Mouse (Mus musculus): ENCODE measurements around the gene Rbm34. TPM values are rescaled to one million over a fixed set of nuclear protein-coding genes. Genes with fewer than 3 reads are reported as not detected.
A peak's percentile ranks its signal among the peaks of the same experiment; 100 is the strongest.

Rbm34 gene
- polyA plus RNA-seq, 1 experiment from 2014 or later: 26.5 TPM

GRCm38 (mm10) chr8:126975706-126976105 is 4.8 kb upstream of the Rbm34 start:
- 25% methylated on average over 1 of the region's 1 CpGs for WGBS
- H3K36me3 ChIP-seq (replicated peaks): no peaks in the 10 kb centered on the region
- peaks cover 40% of the 10 kb centered on the region for H3K27me3 ChIP-seq (ENCODE audit: poor library complexity, severe bottlenecking)
- no peaks in the 10 kb centered on the region for H3K9me3 ChIP-seq
- DNase-seq (ENCODE audit: extremely low spot score, low spot score): no peak
- no peak overlapping the region for H3K27ac ChIP-seq
- H3K4me3 ChIP-seq: no peak overlapping the region
- peaks cover 16% of the 10 kb centered on the region for H3K4me1 ChIP-seq

- Histone ChIP-seq H3K36me3 (replicated peaks) (no peaks in the 10 kb centered on the region), H3K4me1 (peaks cover 28% of the 10 kb centered on the region), H3K27ac (no peak overlapping the region), H3K9me3 (no peaks in the 10 kb centered on the region), H3K4me3 (no peak overlapping the region), H3K27me3 (ENCODE audit: poor library complexity, severe bottlenecking) (peaks cover 28% of the 10 kb centered on the region)
- WGBS: 89% methylated on average over 4 of the region's 4 CpGs
- DNase-seq (ENCODE audit: extremely low spot score, low spot score): no peak
Observed at GRCm38 (mm10) chr8:126974511-126974910, 3.6 kb upstream of the Rbm34 start.

- Histone ChIP-seq H3K27ac (no peak overlapping the region), H3K36me3 (replicated peaks) (peaks cover 6% of the 10 kb centered on the region), H3K4me3 (no peak overlapping the region), H3K4me1 (peaks cover 27% of the 10 kb centered on the region), H3K27me3 (ENCODE audit: poor library complexity, severe bottlenecking) (peaks cover 21% of the 10 kb centered on the region), H3K9me3 (no peaks in the 10 kb centered on the region)
- 81% methylated on average over 9 of the region's 9 CpGs for WGBS
- no peak for DNase-seq (ENCODE audit: extremely low spot score, low spot score)
Observed at GRCm38 (mm10) chr8:126973686-126974265, 2.9 kb upstream of the Rbm34 start.

GRCm38 (mm10) chr8:126972649-126973048 is 1.8 kb upstream of the Rbm34 start:
- Histone ChIP-seq H3K9me3 (no peaks in the 10 kb centered on the region), H3K4me1 (peaks cover 27% of the 10 kb centered on the region), H3K36me3 (replicated peaks) (peaks cover 18% of the 10 kb centered on the region), H3K27ac (no peak overlapping the region), H3K4me3 (no peak overlapping the region), H3K27me3 (ENCODE audit: poor library complexity, severe bottlenecking) (peaks cover 13% of the 10 kb centered on the region)
- 80% methylated on average over 2 of the region's 2 CpGs for WGBS
- DNase-seq (ENCODE audit: extremely low spot score, low spot score): no peak

- WGBS: 91% methylated on average over 2 of the region's 2 CpGs
- H3K9me3 ChIP-seq: no peaks in the 10 kb centered on the region
- no peak for DNase-seq (ENCODE audit: extremely low spot score, low spot score)
Observed at GRCm38 (mm10) chr8:126972102-126972501, 1.2 kb upstream of the Rbm34 start.

GRCm38 (mm10) chr8:126971314-126971664 is 418 bp upstream of the Rbm34 start:
- Histone ChIP-seq H3K36me3 (replicated peaks) (peaks cover 31% of the 10 kb centered on the region), H3K4me1 (peaks cover 24% of the 10 kb centered on the region), H3K4me3 (peak overlapping the region; percentile 99), H3K27me3 (ENCODE audit: poor library complexity, severe bottlenecking) (peaks cover 2% of the 10 kb centered on the region), H3K27ac (peak overlapping the region; percentile 88), H3K9me3 (no peaks in the 10 kb centered on the region)
- DNase-seq (ENCODE audit: extremely low spot score, low spot score): no peak
- WGBS: 14% methylated on average over 13 of the region's 13 CpGs

More at GRCm38 (mm10) chr8:126972102-126972501, 1.2 kb upstream of the Rbm34 start:
- peaks cover 8% of the 10 kb centered on the region for H3K27me3 ChIP-seq (ENCODE audit: poor library complexity, severe bottlenecking)
- peaks cover 23% of the 10 kb centered on the region for H3K36me3 ChIP-seq (replicated peaks)
- no peak overlapping the region for H3K4me3 ChIP-seq
- H3K27ac ChIP-seq: no peak overlapping the region
- H3K4me1 ChIP-seq: peaks cover 27% of the 10 kb centered on the region

- Histone ChIP-seq H3K27ac (no peak overlapping the region), H3K4me3 (no peak overlapping the region), H3K4me1 (peaks cover 22% of the 10 kb centered on the region), H3K36me3 (replicated peaks) (peaks cover 49% of the 10 kb centered on the region), H3K27me3 (ENCODE audit: poor library complexity, severe bottlenecking) (no peaks in the 10 kb centered on the region), H3K9me3 (no peaks in the 10 kb centered on the region)
- DNase-seq (ENCODE audit: extremely low spot score, low spot score): no peak
- WGBS: 98% methylated on average over 1 of the region's 1 CpGs
Observed at GRCm38 (mm10) chr8:126969546-126969945, 1.3 kb downstream of the Rbm34 start.

- Histone ChIP-seq H3K27me3 (ENCODE audit: poor library complexity, severe bottlenecking) (no peaks in the 10 kb centered on the region), H3K9me3 (no peaks in the 10 kb centered on the region), H3K36me3 (replicated peaks) (peaks cover 62% of the 10 kb centered on the region), H3K27ac (no peak overlapping the region), H3K4me3 (no peak overlapping the region), H3K4me1 (peaks cover 22% of the 10 kb centered on the region)
- DNase-seq (ENCODE audit: extremely low spot score, low spot score): no peak
- WGBS: 95% methylated on average over 6 of the region's 6 CpGs
Observed at GRCm38 (mm10) chr8:126968107-126968506, 2.8 kb downstream of the Rbm34 start.

GRCm38 (mm10) chr8:126965246-126965645 is 5.6 kb downstream of the Rbm34 start:
- Histone ChIP-seq H3K36me3 (replicated peaks) (peaks cover 90% of the 10 kb centered on the region), H3K27me3 (ENCODE audit: poor library complexity, severe bottlenecking) (no peaks in the 10 kb centered on the region), H3K9me3 (no peaks in the 10 kb centered on the region), H3K4me1 (peaks cover 11% of the 10 kb centered on the region), H3K4me3 (no peak overlapping the region), H3K27ac (no peak overlapping the region)
- 92% methylated on average over 6 of the region's 6 CpGs for WGBS
- DNase-seq (ENCODE audit: extremely low spot score, low spot score): no peak

- 85% methylated on average over 1 of the region's 1 CpGs for WGBS
Observed at GRCm38 (mm10) chr8:126962871-126963270, 8.0 kb downstream of the Rbm34 start.

GRCm38 (mm10) chr8:126961516-126961915 is 9.4 kb downstream of the Rbm34 start:
- Histone ChIP-seq H3K27me3 (ENCODE audit: poor library complexity, severe bottlenecking) (no peaks in the 10 kb centered on the region), H3K9me3 (no peaks in the 10 kb centered on the region), H3K4me3 (no peak overlapping the region), H3K27ac (no peak overlapping the region), H3K4me1 (no peaks in the 10 kb centered on the region), H3K36me3 (replicated peaks) (peaks cover 99% of the 10 kb centered on the region)
- WGBS: 96% methylated on average over 3 of the region's 3 CpGs
- DNase-seq (ENCODE audit: extremely low spot score, low spot score): no peak

More at GRCm38 (mm10) chr8:126962871-126963270, 8.0 kb downstream of the Rbm34 start:
- H3K36me3 ChIP-seq (replicated peaks): peaks cover 99% of the 10 kb centered on the region
- H3K9me3 ChIP-seq: no peaks in the 10 kb centered on the region
- H3K27ac ChIP-seq: no peak overlapping the region
- no peak overlapping the region for H3K4me3 ChIP-seq
- no peak for DNase-seq (ENCODE audit: extremely low spot score, low spot score)
- no peaks in the 10 kb centered on the region for H3K27me3 ChIP-seq (ENCODE audit: poor library complexity, severe bottlenecking)
- no peaks in the 10 kb centered on the region for H3K4me1 ChIP-seq

- Histone ChIP-seq H3K4me3 (no peak overlapping the region), H3K9me3 (no peaks in the 10 kb centered on the region), H3K4me1 (no peaks in the 10 kb centered on the region), H3K27me3 (ENCODE audit: poor library complexity, severe bottlenecking) (no peaks in the 10 kb centered on the region), H3K27ac (no peak overlapping the region), H3K36me3 (replicated peaks) (peaks cover 93% of the 10 kb centered on the region)
- 92% methylated on average over 11 of the region's 11 CpGs for WGBS
- DNase-seq (ENCODE audit: extremely low spot score, low spot score): no peak
Observed at GRCm38 (mm10) chr8:126951900-126952636, 18.8 kb downstream of the Rbm34 start.

- Histone ChIP-seq H3K27me3 (ENCODE audit: poor library complexity, severe bottlenecking) (no peaks in the 10 kb centered on the region), H3K36me3 (replicated peaks) (peaks cover 68% of the 10 kb centered on the region), H3K27ac (no peak overlapping the region), H3K4me1 (peaks cover 10% of the 10 kb centered on the region), H3K4me3 (no peak overlapping the region), H3K9me3 (no peaks in the 10 kb centered on the region)
- WGBS: 83% methylated on average over 2 of the region's 2 CpGs
- DNase-seq (ENCODE audit: extremely low spot score, low spot score): no peak
Observed at GRCm38 (mm10) chr8:126949527-126949926, 21.3 kb downstream of the Rbm34 start.

Measured in forebrain, embryonic 10.5 days (tissue).